ENCODE assay signal across 8 mouse cellular contexts in the genomic region with DNA sequence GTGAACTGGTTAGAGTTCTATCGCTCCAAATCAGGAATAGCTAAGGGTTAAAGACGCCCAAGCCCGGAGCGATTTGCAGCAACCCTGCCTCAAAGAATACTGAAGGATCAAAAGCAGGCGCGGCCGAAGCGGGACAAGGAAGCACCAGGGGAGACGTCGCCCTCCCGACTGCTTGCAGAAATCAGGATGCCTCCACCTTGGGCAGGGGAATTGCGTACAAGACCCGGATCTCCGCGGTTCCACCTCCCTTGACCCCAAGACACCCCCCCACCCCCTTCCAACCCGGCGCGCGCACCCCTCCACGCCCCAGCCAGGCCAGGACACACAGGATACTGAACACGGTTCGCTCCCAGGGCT. TPM values are rescaled to one million over a fixed set of nuclear protein-coding genes. Genes with fewer than 3 reads are reported as not detected.
DNase-seq lines count a peak whose midpoint lies in the region; ATAC-seq and TF ChIP-seq lines count a peak whose summit lies in the region.

No protein-coding gene starts in this region.

- no peak for TF ChIP-seq CTCF in left cerebral cortex, adult 2 months (IDR thresholded peaks at IDR 0.05)
- TF ChIP-seq CTCF in bone marrow macrophage, adult 2 months (IDR thresholded peaks at IDR 0.05; ENCODE audit: low read depth, low read length), result no peak

- DNase-seq in left cerebral cortex, adult 2 months (ENCODE audit: extremely low spot score in 1 of 2, low spot score in 2 of 2), result no peak
- no peak for DNase-seq in left cerebral cortex, postnatal 4 days
- peak; percentile 51 for DNase-seq in lung, postnatal 36 days
- no peak for DNase-seq in adrenal gland, adult 8-10 months
- no peak for DNase-seq in urinary bladder, adult 2 months (ENCODE audit: low spot score)

- peaks cover 39% of the 10 kb centered on the region for H3K4me1 ChIP-seq in bone marrow macrophage, adult 2 months (ENCODE audit: control insufficient read depth, insufficient read depth, low read length)

- peak overlapping the region; percentile 88 for H3K27ac ChIP-seq in left cerebral cortex, adult 2 months
- H3K27ac ChIP-seq in bone marrow macrophage, adult 2 months (ENCODE audit: insufficient read depth, low read depth, low read length), result peak overlapping the region; percentile 95

- intact Hi-C loops in left cerebral cortex, adult 2 months (cut with DNase I), result loop anchor here (1.0 kb wide), 1 partner anchor 39 kb away; a partner anchor contains a TSS
- intact Hi-C loops in left cerebral cortex, postnatal 4 days (cut with DNase I), result no loop called here

- peak; percentile 15; the same call in 1 of the 2 replicates for ATAC-seq in frontal cortex, adult (ENCODE audit: low TSS enrichment)
- no peak for ATAC-seq in activated CD4-positive, CD25-positive, alpha-beta regulatory T cell, adult 4 months

- peak overlapping the region; percentile 78 for H3K4me3 ChIP-seq in left cerebral cortex, adult 2 months
- peak overlapping the region; percentile 85 for H3K4me3 ChIP-seq in bone marrow macrophage, adult 2 months (ENCODE audit: insufficient read depth, low read length)

- no peak; the same call in 1 of the 2 replicates for TF ChIP-seq POLR2A in bone marrow macrophage, adult 2 months (IDR thresholded peaks at IDR 0.05; ENCODE audit: borderline replicate concordance, low read depth, low read length)

RNA-seq across cellular contexts. Expression of a gene that starts 0.4 kb away (rescaled TPM):
- 10 to 100 TPM; 20.8 to 23.3 TPM for total RNA-seq in left cerebral cortex, adult 2 months (2021)
- 10 to 100 TPM; 63.3 to 68.5 TPM for total RNA-seq in left cerebral cortex, postnatal 4 days (2021)
- 239 and 270 TPM in 2 replicates for polyA plus RNA-seq in bone marrow macrophage, adult 2 months (2012; ENCODE audit: insufficient read depth, insufficient read length, missing spikeins)
- total RNA-seq in adrenal gland, adult 8-10 months (2022), result 100 to 1,000 TPM in 2 of 4 experiments, 10 to 100 TPM in 2; 75.7 to 119 (median 102) TPM
- 100 to 1,000 TPM; 207 to 223 TPM for polyA plus RNA-seq in activated CD4-positive, CD25-positive, alpha-beta regulatory T cell, adult 4 months (2017; shearing (Covaris generic))
- 89.2 and 106 TPM in 2 replicates for polyA plus RNA-seq in urinary bladder, adult 2 months (2012; rRNA removed)

RNA-seq across cellular contexts. Expression of a gene that starts 39.7 kb away (rescaled TPM):
- 10 to 100 TPM; 37.7 to 42.4 TPM for total RNA-seq in left cerebral cortex, adult 2 months (2021)
- 10 to 100 TPM; 47.3 to 55.0 TPM for total RNA-seq in left cerebral cortex, postnatal 4 days (2021)
- polyA plus RNA-seq in bone marrow macrophage, adult 2 months (2012; ENCODE audit: insufficient read depth, insufficient read length, missing spikeins), result 45.7 and 58.2 TPM in 2 replicates
- total RNA-seq in adrenal gland, adult 8-10 months (2022), result 10 to 100 TPM; 29.9 to 39.0 (median 33.6) TPM
- polyA plus RNA-seq in activated CD4-positive, CD25-positive, alpha-beta regulatory T cell, adult 4 months (2017; shearing (Covaris generic)), result 100 to 1,000 TPM; 103 to 138 TPM
- 24.3 and 28.1 TPM in 2 replicates for polyA plus RNA-seq in urinary bladder, adult 2 months (2012; rRNA removed)
